Mouse (Mus musculus): Measurements from ENCODE around the gene Ehd3. TPM values are rescaled to one million over a fixed set of nuclear protein-coding genes. Genes with fewer than 3 reads are reported as not detected.

Gene Ehd3
- polyA plus RNA-seq, 1 experiment from 2014 or later: 18.3 TPM

DNA sequence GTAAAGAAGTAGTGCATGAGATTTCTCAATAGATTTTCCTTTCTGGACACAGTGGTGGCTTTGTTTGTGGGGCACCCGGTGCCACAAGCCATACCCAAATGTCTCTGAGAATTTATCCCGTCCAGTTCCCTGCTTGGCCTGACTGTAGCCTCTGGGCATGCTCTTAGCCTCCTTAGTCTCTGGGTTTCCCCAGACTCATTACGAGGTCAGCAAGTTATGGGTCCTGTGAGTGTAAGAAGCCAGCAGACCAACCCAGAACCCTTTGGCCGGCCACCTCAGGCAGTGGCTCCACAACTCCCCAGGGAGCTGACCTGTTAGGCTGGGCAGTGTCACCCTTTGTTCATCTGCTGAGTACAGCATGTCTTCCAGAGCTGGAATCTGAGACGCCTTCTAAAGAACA lies 7.6 kb downstream of the Ehd3 start:
- Histone ChIP-seq H3K36me3 (replicated peaks) (no peaks in the 10 kb centered on the region), H3K4me1 (replicated peaks) (no peaks in the 10 kb centered on the region), H3K9ac (no peak overlapping the region), H3K27ac (replicated peaks) (no peak overlapping the region), H3K4me2 (no peak overlapping the region), H3K4me3 (replicated peaks) (no peak overlapping the region), H3K27me3 (no peaks in the 10 kb centered on the region), H3K9me3 (replicated peaks) (no peaks in the 10 kb centered on the region)
- 64% methylated on average over 5 of the region's 5 CpGs for whole genome bisulfite sequencing (ENCODE audit: insufficient replicate concordance)
- ATAC-seq (ENCODE audit: insufficient read depth): no peak

- H3K4me3 ChIP-seq (replicated peaks): no peak overlapping the region
Measured at GRCm38 (mm10) chr17:73813031-73813660, 9.2 kb downstream of the Ehd3 start.

DNA sequence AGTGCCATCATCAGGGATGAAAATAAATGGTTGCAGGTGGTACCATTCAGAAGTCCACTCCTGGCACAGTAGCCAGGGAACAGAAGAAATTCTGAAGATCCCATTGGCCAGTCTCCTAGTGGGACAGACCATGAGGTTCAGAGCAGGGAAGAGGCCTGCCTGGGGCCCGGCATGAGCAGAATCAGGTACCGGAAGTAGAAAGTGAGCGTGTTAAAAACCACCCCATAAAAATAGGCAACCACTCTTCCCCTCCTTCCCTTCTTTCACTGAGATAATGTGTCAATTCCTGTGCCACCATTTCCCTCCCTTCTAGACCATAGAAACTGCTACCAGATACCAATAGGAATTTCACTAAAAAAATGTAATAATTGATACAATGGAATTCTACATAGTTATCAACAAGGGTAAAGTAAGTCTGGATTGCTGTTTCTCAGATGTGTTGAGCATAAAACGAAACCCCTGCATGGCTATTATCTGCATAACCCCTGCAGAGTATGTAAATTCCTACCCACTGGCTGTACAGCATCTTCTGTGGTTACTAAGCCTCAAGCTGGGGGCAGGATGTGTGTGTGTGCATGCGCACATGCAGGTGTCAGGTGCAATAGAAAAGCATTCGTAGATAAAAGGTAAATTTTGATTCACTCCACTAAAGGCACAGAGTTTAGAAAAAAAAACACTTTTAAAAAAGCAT lies 10.7 kb downstream of the Ehd3 start:
- Histone ChIP-seq H3K4me3 (replicated peaks) (no peak overlapping the region), H3K27ac (replicated peaks) (no peak overlapping the region), H3K9me3 (replicated peaks) (no peaks in the 10 kb centered on the region), H3K9ac (no peak overlapping the region), H3K4me1 (replicated peaks) (no peaks in the 10 kb centered on the region; the same call in 1 of the 2 replicates), H3K4me2 (no peak overlapping the region), H3K36me3 (replicated peaks) (no peaks in the 10 kb centered on the region), H3K27me3 (no peaks in the 10 kb centered on the region)
- WGBS (ENCODE audit: insufficient replicate concordance): 68% methylated on average over 6 of the region's 6 CpGs
- ATAC-seq (ENCODE audit: insufficient read depth): no peak

More at GRCm38 (mm10) chr17:73813031-73813660, 9.2 kb downstream of the Ehd3 start:
- H3K4me2 ChIP-seq: no peak overlapping the region
- H3K27ac ChIP-seq (replicated peaks): no peak overlapping the region
- no peaks in the 10 kb centered on the region for H3K9me3 ChIP-seq (replicated peaks)
- ATAC-seq (ENCODE audit: insufficient read depth): no peak
- H3K4me1 ChIP-seq (replicated peaks): no peaks in the 10 kb centered on the region; the same call in 1 of the 2 replicates
- 44% methylated on average over 8 of the region's 8 CpGs for WGBS (ENCODE audit: insufficient replicate concordance)
- no peaks in the 10 kb centered on the region for H3K36me3 ChIP-seq (replicated peaks)
- H3K27me3 ChIP-seq: no peaks in the 10 kb centered on the region
- no peak overlapping the region for H3K9ac ChIP-seq

DNA sequence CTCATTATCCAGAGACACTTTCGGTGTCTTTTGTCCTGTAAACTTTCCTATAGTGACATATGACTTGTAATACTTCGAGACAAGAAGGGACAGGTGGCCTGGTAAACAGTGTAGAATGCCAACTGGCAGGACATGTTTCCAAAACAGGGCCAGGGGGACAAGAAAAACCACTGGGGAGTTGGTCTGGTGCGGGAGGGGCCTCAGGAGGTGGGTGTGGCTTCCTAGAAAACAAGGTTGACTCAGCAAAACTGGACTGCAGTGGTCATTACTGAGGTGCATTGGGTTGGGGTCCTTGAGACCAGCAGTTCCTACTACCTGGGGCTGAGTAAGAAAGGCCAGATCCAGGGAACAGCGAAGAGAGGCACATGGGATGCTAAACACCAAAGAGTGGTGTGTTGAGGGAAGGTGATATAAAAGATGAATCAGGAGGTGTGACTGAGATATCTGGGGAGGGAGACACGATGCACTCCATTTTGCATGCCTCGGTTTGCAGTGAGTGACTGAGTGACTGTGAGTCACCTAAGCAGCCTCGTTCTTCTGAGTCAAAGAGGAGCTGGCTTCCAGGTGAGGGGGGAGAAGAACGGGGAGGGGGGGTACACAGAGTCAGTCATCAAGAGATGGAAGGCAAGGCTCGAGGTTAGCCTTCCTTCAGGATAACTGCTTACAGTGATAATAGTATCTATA lies 13.9 kb downstream of the Ehd3 start:
- H3K4me2 ChIP-seq: no peak overlapping the region
- no peaks in the 10 kb centered on the region for H3K9me3 ChIP-seq (replicated peaks)
- H3K27ac ChIP-seq (replicated peaks): no peak overlapping the region
- H3K36me3 ChIP-seq (replicated peaks): no peaks in the 10 kb centered on the region
- H3K4me1 ChIP-seq (replicated peaks): no peaks in the 10 kb centered on the region; the same call in 1 of the 2 replicates
- WGBS (ENCODE audit: insufficient replicate concordance): 48% methylated on average over 9 of the region's 9 CpGs
- no peak overlapping the region for H3K4me3 ChIP-seq (replicated peaks)
- no peak overlapping the region for H3K9ac ChIP-seq
- no peak for ATAC-seq (ENCODE audit: insufficient read depth)
- no peaks in the 10 kb centered on the region for H3K27me3 ChIP-seq

- Histone ChIP-seq H3K9me3 (replicated peaks) (no peaks in the 10 kb centered on the region), H3K27ac (replicated peaks) (no peak overlapping the region), H3K9ac (no peak overlapping the region), H3K4me1 (replicated peaks) (no peaks in the 10 kb centered on the region; the same call in 1 of the 2 replicates), H3K27me3 (no peaks in the 10 kb centered on the region), H3K36me3 (replicated peaks) (no peaks in the 10 kb centered on the region), H3K4me2 (no peak overlapping the region), H3K4me3 (replicated peaks) (no peak overlapping the region)
- ATAC-seq (ENCODE audit: insufficient read depth): no peak
- WGBS (ENCODE audit: insufficient replicate concordance): 46% methylated on average over 4 of the region's 4 CpGs
Measured at GRCm38 (mm10) chr17:73818936-73819335, 15.0 kb downstream of the Ehd3 start.

DNA sequence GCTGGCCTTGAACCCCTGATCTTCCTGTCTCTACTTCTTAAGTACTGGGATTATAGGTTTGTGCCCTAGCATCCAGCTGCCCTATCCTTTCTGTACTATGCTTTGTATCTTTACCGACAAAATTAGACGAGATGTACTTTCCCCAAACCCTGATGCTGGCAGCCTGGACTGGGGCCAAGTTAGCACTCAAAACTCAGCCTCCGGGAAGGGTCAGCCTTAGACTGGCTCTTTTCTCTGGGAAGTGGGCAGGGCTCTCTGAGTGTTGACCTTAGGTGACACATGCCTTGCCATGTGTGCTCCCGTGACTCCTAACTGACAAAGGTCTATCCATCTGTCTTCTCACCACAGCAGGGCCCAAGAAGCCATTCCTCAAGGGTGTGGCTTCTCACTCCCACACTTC lies 16.8 kb downstream of the Ehd3 start:
- Histone ChIP-seq H3K4me1 (replicated peaks) (no peaks in the 10 kb centered on the region; the same call in 1 of the 2 replicates), H3K9me3 (replicated peaks) (no peaks in the 10 kb centered on the region), H3K4me2 (no peak overlapping the region), H3K27ac (replicated peaks) (no peak overlapping the region), H3K27me3 (no peaks in the 10 kb centered on the region), H3K4me3 (replicated peaks) (no peak overlapping the region), H3K9ac (no peak overlapping the region), H3K36me3 (replicated peaks) (no peaks in the 10 kb centered on the region)
- WGBS (ENCODE audit: insufficient replicate concordance): 61% methylated on average over 4 of the region's 4 CpGs
- no peak for ATAC-seq (ENCODE audit: insufficient read depth)

GRCm38 (mm10) chr17:73822255-73822654 lies 18.3 kb downstream of the Ehd3 start:
- Histone ChIP-seq H3K9ac (no peak overlapping the region), H3K4me3 (replicated peaks) (no peak overlapping the region), H3K4me1 (replicated peaks) (no peaks in the 10 kb centered on the region; the same call in 1 of the 2 replicates), H3K4me2 (no peak overlapping the region), H3K9me3 (replicated peaks) (no peaks in the 10 kb centered on the region), H3K27ac (replicated peaks) (no peak overlapping the region), H3K27me3 (no peaks in the 10 kb centered on the region), H3K36me3 (replicated peaks) (no peaks in the 10 kb centered on the region)
- ATAC-seq (ENCODE audit: insufficient read depth): no peak
- WGBS (ENCODE audit: insufficient replicate concordance): 42% methylated on average over 4 of the region's 4 CpGs

DNA sequence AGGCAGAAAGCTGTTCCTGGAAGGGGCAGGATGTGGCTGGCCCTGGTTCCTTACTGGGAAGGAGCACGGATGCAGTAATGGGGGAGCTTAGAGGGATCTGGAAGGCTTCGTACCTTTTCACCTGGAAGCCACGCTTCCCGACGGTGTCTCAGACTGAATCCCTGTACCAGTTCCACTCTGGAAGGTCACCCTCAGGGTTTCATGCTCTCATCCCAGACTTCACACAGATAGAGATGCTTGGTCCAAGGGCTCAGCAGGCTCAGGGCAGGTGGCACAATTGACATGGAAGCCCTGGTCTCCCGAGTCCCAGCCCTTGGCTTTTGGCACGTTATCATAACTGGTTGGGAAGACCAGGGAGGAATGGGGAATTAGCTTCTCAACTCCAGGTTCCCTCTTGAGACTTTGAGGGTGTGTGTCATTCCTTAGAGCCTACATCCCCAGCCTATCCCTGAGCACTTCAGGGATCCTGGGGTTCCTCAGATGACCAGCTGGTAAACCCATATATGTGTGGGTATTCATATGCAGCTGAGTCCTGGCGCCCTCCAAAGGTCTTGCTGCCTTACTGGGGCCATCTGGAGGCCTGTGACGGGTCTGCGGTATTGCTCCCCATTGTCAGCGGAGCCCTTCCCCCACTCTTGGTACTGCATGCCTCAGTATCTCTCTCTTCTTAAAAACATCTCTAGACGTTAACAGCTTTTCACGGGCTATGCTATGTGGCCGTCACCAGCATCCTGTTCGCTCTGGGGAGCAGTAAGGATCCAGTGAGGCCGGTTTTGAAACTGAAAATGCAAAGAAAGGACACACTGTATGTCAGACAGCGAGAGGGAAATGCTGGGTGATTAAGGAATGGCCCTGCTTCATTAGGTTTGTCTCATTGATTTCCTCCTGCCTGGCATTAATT lies 19.4 kb downstream of the Ehd3 start:
- H3K27ac ChIP-seq (replicated peaks): no peak overlapping the region
- WGBS (ENCODE audit: insufficient replicate concordance): 71% methylated on average over 17 of the region's 17 CpGs

DNA sequence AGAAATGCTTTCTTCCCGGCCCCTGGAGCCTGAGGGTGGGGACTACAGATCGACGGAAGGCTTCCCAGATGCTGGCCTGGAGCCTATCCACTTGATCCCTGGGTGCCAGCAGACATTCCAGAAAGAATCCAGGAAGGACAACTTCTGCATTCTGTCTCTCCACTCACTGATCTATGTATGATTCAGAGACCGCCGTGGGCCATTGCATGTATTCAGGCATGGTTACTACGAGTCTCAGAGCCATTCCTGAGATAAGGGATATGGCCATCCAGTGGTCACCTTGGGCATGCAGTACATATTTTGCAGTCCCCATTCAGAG lies 20.0 kb downstream of the Ehd3 start:
- Histone ChIP-seq H3K9me3 (replicated peaks) (no peaks in the 10 kb centered on the region), H3K4me1 (replicated peaks) (no peaks in the 10 kb centered on the region), H3K27me3 (no peaks in the 10 kb centered on the region), H3K36me3 (replicated peaks) (no peaks in the 10 kb centered on the region), H3K4me2 (no peak overlapping the region), H3K27ac (replicated peaks) (no peak overlapping the region), H3K4me3 (replicated peaks) (no peak overlapping the region), H3K9ac (no peak overlapping the region)
- ATAC-seq (ENCODE audit: insufficient read depth): no peak
- WGBS (ENCODE audit: insufficient replicate concordance): 63% methylated on average over 6 of the region's 6 CpGs

More for the DNA sequence above, 19.4 kb downstream of the Ehd3 start:
- H3K4me2 ChIP-seq: no peak overlapping the region
- H3K36me3 ChIP-seq (replicated peaks): no peaks in the 10 kb centered on the region
- no peaks in the 10 kb centered on the region for H3K27me3 ChIP-seq
- ATAC-seq (ENCODE audit: insufficient read depth): no peak
- no peak overlapping the region for H3K4me3 ChIP-seq (replicated peaks)
- no peaks in the 10 kb centered on the region for H3K4me1 ChIP-seq (replicated peaks)
- no peak overlapping the region for H3K9ac ChIP-seq
- no peaks in the 10 kb centered on the region for H3K9me3 ChIP-seq (replicated peaks)

- Histone ChIP-seq H3K27me3 (no peaks in the 10 kb centered on the region), H3K4me1 (replicated peaks) (no peaks in the 10 kb centered on the region), H3K9ac (no peak overlapping the region), H3K4me2 (no peak overlapping the region), H3K9me3 (replicated peaks) (no peaks in the 10 kb centered on the region), H3K27ac (replicated peaks) (no peak overlapping the region), H3K36me3 (replicated peaks) (no peaks in the 10 kb centered on the region), H3K4me3 (replicated peaks) (no peak overlapping the region)
- WGBS (ENCODE audit: insufficient replicate concordance): 60% methylated on average over 6 of the region's 6 CpGs
- ATAC-seq (ENCODE audit: insufficient read depth): no peak
Measured at GRCm38 (mm10) chr17:73826106-73826505, 22.2 kb downstream of the Ehd3 start.

DNA sequence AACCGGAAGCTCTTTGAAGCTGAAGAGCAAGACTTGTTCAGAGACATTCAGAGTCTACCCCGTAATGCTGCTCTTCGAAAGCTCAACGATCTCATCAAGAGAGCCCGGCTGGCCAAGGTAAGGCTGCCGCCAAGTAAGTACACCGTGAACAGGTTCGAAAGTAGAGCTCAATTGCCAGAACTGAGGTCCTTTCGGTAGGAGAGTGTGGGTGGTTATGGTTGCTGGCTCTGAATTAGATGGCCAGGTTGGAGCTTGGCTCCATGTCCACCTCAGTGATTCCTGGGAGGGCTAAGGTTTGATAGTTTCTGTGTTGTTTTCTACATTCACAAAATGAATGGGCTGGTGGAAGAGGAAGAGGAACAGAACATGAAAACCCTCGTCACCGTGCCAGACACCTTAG lies 23.5 kb downstream of the Ehd3 start:
- H3K4me3 ChIP-seq (replicated peaks): no peak overlapping the region
- no peaks in the 10 kb centered on the region for H3K9me3 ChIP-seq (replicated peaks)
- 78% methylated on average over 11 of the region's 11 CpGs for WGBS (ENCODE audit: insufficient replicate concordance)
- no peak overlapping the region for H3K9ac ChIP-seq
- H3K4me2 ChIP-seq: no peak overlapping the region
- H3K27ac ChIP-seq (replicated peaks): no peak overlapping the region
- ATAC-seq (ENCODE audit: insufficient read depth): no peak
- H3K36me3 ChIP-seq (replicated peaks): no peaks in the 10 kb centered on the region
- H3K27me3 ChIP-seq: no peaks in the 10 kb centered on the region
- no peaks in the 10 kb centered on the region for H3K4me1 ChIP-seq (replicated peaks)

All from liver, embryonic 15.5 days (tissue).